Mouse (Mus musculus) midbrain, embryonic 14.5 days (tissue): ENCODE measurements around the gene Dnajc27. TPM values are rescaled to one million over a fixed set of nuclear protein-coding genes. Genes with fewer than 3 reads are reported as not detected.
A peak's percentile ranks its signal among the peaks of the same experiment; 100 is the strongest.

Experiments used
- ATAC-seq: fragments of 200-750 bp; cut with Nextera tagmentation; 2 replicates; pipeline ENCODE4 v1.8.0; 2017; ENCODE audit warnings: moderate number of reproducible peaks, moderate library complexity; ENCODE audit not compliant: low FRiP score, low TSS enrichment
- DNase-seq: peaks from one replicate; pipeline ENCODE4 v3.0.0-alpha.2; 2015
- H3K27ac ChIP-seq: fragments of 300-500 bp; sonication (generic); replicated peaks from 2 replicates; pipeline ENCODE4 v1.5.1; 2014; ENCODE audit warnings: mild to moderate bottlenecking, low read depth, low read length, moderate library complexity
- H3K27me3 ChIP-seq: fragments of 300-500 bp; sonication (generic); 2 replicates; pipeline ENCODE4 v1.6.1; 2014; ENCODE audit warnings: low read length, control low read depth, mixed read lengths; ENCODE audit not compliant: control insufficient read depth, insufficient read depth
- H3K36me3 ChIP-seq: fragments of 300-500 bp; sonication (generic); 2 replicates; pipeline ENCODE4 v1.6.1; 2014; ENCODE audit warnings: low read length, control low read depth; ENCODE audit not compliant: control insufficient read depth, insufficient read depth
- H3K4me1 ChIP-seq: fragments of 300-500 bp; sonication (generic); 2 replicates; pipeline ENCODE4 v1.6.1; 2014; ENCODE audit warnings: mild to moderate bottlenecking, antibody characterized with exemption, low read length, control low read depth; ENCODE audit not compliant: control insufficient read depth, insufficient read depth
- H3K4me2 ChIP-seq: fragments of 300-500 bp; sonication (generic); 2 replicates; pipeline ENCODE4 v1.6.1; 2014; ENCODE audit warnings: mild to moderate bottlenecking, low read length, moderate library complexity
- H3K4me3 ChIP-seq: fragments of 300-500 bp; sonication (generic); replicated peaks from 2 replicates; pipeline ENCODE4 v1.5.1; 2014; ENCODE audit warnings: low read depth, low read length
- H3K9ac ChIP-seq: fragments of 300-500 bp; sonication (generic); replicated peaks from 2 replicates; pipeline ENCODE4 v1.6.1; 2014; ENCODE audit warnings: mild to moderate bottlenecking, low read length, moderate library complexity
- H3K9me3 ChIP-seq: fragments of 300-500 bp; sonication (generic); 2 replicates; pipeline ENCODE4 v1.6.1; 2016; ENCODE audit warnings: low read length, control low read depth, mixed read lengths; ENCODE audit not compliant: control insufficient read depth
- WGBS: fragments of 180-500 bp; shearing (Covaris S2); extraction: QIAGEN DNeasy Blood & Tissue Kit; methylation state at CpG from one replicate; pipeline ENCODE4 v1.1.7; 2014; 5-methylcytosine and 5-hydroxymethylcytosine counted together
- polyA plus RNA-seq: library from polyadenylated mRNA; unstranded; fragments of >200 nt; fragmentation: Nextera tagmentation; extraction: Ambion mirVana; gene quantifications from 2 replicates; pipeline ENCODE4 v1.2.1, GENCODE M21; 2014

Gene Dnajc27
- polyA plus RNA-seq, 1 experiment from 2014 or later: 20.1 TPM

GRCm38 (mm10) chr12:4071671-4072070 is 10.7 kb upstream of the Dnajc27 start:
- Histone ChIP-seq H3K27me3 (no peaks in the 10 kb centered on the region), H3K9me3 (no peaks in the 10 kb centered on the region), H3K27ac (no peak overlapping the region), H3K36me3 (no peaks in the 10 kb centered on the region), H3K9ac (no peak overlapping the region), H3K4me1 (no peaks in the 10 kb centered on the region), H3K4me2 (no peak overlapping the region), H3K4me3 (no peak overlapping the region)
- WGBS: 86% methylated on average over 9 of the region's 9 CpGs
- DNase-seq (no peak), ATAC-seq (no peak)

GRCm38 (mm10) chr12:4075407-4075806 is 7.0 kb upstream of the Dnajc27 start:
- no peaks in the 10 kb centered on the region for H3K27me3 ChIP-seq
- no peak overlapping the region for H3K27ac ChIP-seq
- no peaks in the 10 kb centered on the region for H3K36me3 ChIP-seq
- no peak overlapping the region for H3K4me3 ChIP-seq
- H3K9ac ChIP-seq: no peak overlapping the region
- H3K9me3 ChIP-seq: no peaks in the 10 kb centered on the region
- WGBS: 56% methylated on average over 8 of the region's 8 CpGs
- no peak for ATAC-seq
- no peaks in the 10 kb centered on the region for H3K4me1 ChIP-seq
- no peak for DNase-seq
- H3K4me2 ChIP-seq: no peak overlapping the region

- no peak for ATAC-seq
Measured at GRCm38 (mm10) chr12:4076383-4076782, 6.0 kb upstream of the Dnajc27 start.

GRCm38 (mm10) chr12:4078069-4078468 is 4.3 kb upstream of the Dnajc27 start:
- Histone ChIP-seq H3K27me3 (no peaks in the 10 kb centered on the region), H3K4me2 (no peak overlapping the region), H3K9ac (no peak overlapping the region), H3K9me3 (no peaks in the 10 kb centered on the region), H3K4me3 (no peak overlapping the region), H3K4me1 (0 out of 2 replicates have a peak, but pooled peaks cover 1% of the 10 kb centered on the region), H3K27ac (no peak overlapping the region), H3K36me3 (no peaks in the 10 kb centered on the region)
- ATAC-seq (no peak), DNase-seq (no peak)
- 75% methylated on average over 1 of the region's 1 CpGs for WGBS

More at GRCm38 (mm10) chr12:4076383-4076782, 6.0 kb upstream of the Dnajc27 start:
- Histone ChIP-seq H3K27ac (no peak overlapping the region), H3K36me3 (no peaks in the 10 kb centered on the region), H3K27me3 (no peaks in the 10 kb centered on the region), H3K9ac (no peak overlapping the region), H3K4me3 (no peak overlapping the region), H3K9me3 (no peaks in the 10 kb centered on the region), H3K4me1 (no peaks in the 10 kb centered on the region), H3K4me2 (no peak overlapping the region)
- DNase-seq: no peak

- no peaks in the 10 kb centered on the region for H3K36me3 ChIP-seq
- no peaks in the 10 kb centered on the region for H3K27me3 ChIP-seq
- DNase-seq: peak; percentile 90
- ATAC-seq: no peak
- no peak overlapping the region for H3K9ac ChIP-seq
- H3K4me3 ChIP-seq: no peak overlapping the region
- 0% methylated on average over 2 of the region's 2 CpGs for WGBS
- no peak overlapping the region for H3K4me2 ChIP-seq
- H3K27ac ChIP-seq: no peak overlapping the region
- no peaks in the 10 kb centered on the region for H3K9me3 ChIP-seq
- H3K4me1 ChIP-seq: peaks cover 11% of the 10 kb centered on the region; the same call in 1 of the 2 replicates
Measured at GRCm38 (mm10) chr12:4080311-4080710, 2.1 kb upstream of the Dnajc27 start.

GRCm38 (mm10) chr12:4083441-4083840 is 1.1 kb downstream of the Dnajc27 start:
- peak overlapping the region; percentile 71 for H3K4me2 ChIP-seq
- no peaks in the 10 kb centered on the region for H3K9me3 ChIP-seq
- H3K9ac ChIP-seq: no peak overlapping the region
- H3K27me3 ChIP-seq: no peaks in the 10 kb centered on the region
- H3K4me1 ChIP-seq: peaks cover 11% of the 10 kb centered on the region; the same call in 1 of the 2 replicates
- peaks cover 25% of the 10 kb centered on the region for H3K36me3 ChIP-seq
- WGBS: 71% methylated on average over 8 of the region's 8 CpGs
- no peak overlapping the region for H3K27ac ChIP-seq
- ATAC-seq (no peak), DNase-seq (no peak)
- no peak overlapping the region for H3K4me3 ChIP-seq

- Histone ChIP-seq H3K4me2 (no peak overlapping the region), H3K4me3 (no peak overlapping the region), H3K4me1 (no peaks in the 10 kb centered on the region), H3K27me3 (no peaks in the 10 kb centered on the region), H3K27ac (no peak overlapping the region), H3K9ac (no peak overlapping the region), H3K36me3 (peaks cover 52% of the 10 kb centered on the region), H3K9me3 (no peaks in the 10 kb centered on the region)
- ATAC-seq (peak; percentile 48; the same call in 1 of the 2 replicates), DNase-seq (peak; percentile 91)
- 76% methylated on average over 4 of the region's 4 CpGs for WGBS
Measured at GRCm38 (mm10) chr12:4107383-4107782, 25.0 kb downstream of the Dnajc27 start.

- 0 out of 2 replicates have a peak, but pooled peaks cover 7% of the 10 kb centered on the region for H3K36me3 ChIP-seq
- H3K27ac ChIP-seq: no peak overlapping the region
- WGBS: 89% methylated on average over 9 of the region's 9 CpGs
- no peaks in the 10 kb centered on the region for H3K27me3 ChIP-seq
- H3K9ac ChIP-seq: no peak overlapping the region
- H3K4me1 ChIP-seq: no peaks in the 10 kb centered on the region
- no peak for DNase-seq
- ATAC-seq: no peak
- H3K4me2 ChIP-seq: no peak overlapping the region
- H3K4me3 ChIP-seq: no peak overlapping the region
- H3K9me3 ChIP-seq: no peaks in the 10 kb centered on the region
Measured at GRCm38 (mm10) chr12:4116132-4116531, 33.7 kb downstream of the Dnajc27 start.

GRCm38 (mm10) chr12:4117136-4117535 is 34.8 kb downstream of the Dnajc27 start:
- H3K36me3 ChIP-seq: 0 out of 2 replicates have a peak, but pooled peaks cover 7% of the 10 kb centered on the region
- H3K4me3 ChIP-seq: no peak overlapping the region
- H3K9ac ChIP-seq: no peak overlapping the region
- DNase-seq: no peak
- 91% methylated on average over 3 of the region's 3 CpGs for WGBS
- no peaks in the 10 kb centered on the region for H3K27me3 ChIP-seq
- no peak overlapping the region for H3K27ac ChIP-seq
- no peaks in the 10 kb centered on the region for H3K9me3 ChIP-seq
- no peak overlapping the region for H3K4me2 ChIP-seq
- ATAC-seq: no peak
- no peaks in the 10 kb centered on the region for H3K4me1 ChIP-seq
